In genomic region chr4:121010770-121011549, GRCm38 (mm10) we compare ENCODE assay signal across 28 mouse cellular contexts. TPM values are rescaled to one million over a fixed set of nuclear protein-coding genes. Genes with fewer than 3 reads are reported as not detected.
DNase-seq lines count a peak whose midpoint lies in the region; ATAC-seq and TF ChIP-seq lines count a peak whose summit lies in the region.
"Had no signal": no experiment of that assay in that cellular context is flagged by ENCODE, and none has a peak within 500 bp of the region (broad histone marks: within the 10 kb centered on the region; RNA-seq: fewer than 3 reads in every experiment).

No protein-coding gene starts in this region.

- H3K4me1 ChIP-seq in liver, embryonic 11.5 days (replicated peaks; ENCODE audit: control insufficient read depth, insufficient read depth, low read length): peaks cover 76% of the 10 kb centered on the region
- H3K4me1 ChIP-seq in liver, embryonic 14.5 days (replicated peaks; ENCODE audit: control insufficient read depth in 2 of 2, insufficient read depth in 2 of 2, low read length in 1 of 2): peaks cover 54 to 67% of the 10 kb centered on the region in 2 experiments

- no peaks in the 10 kb centered on the region for H3K9me3 ChIP-seq in liver, embryonic 11.5 days (ENCODE audit: control insufficient read depth, low read length)
- no peaks in the 10 kb centered on the region for H3K9me3 ChIP-seq in liver, embryonic 14.5 days (ENCODE audit: control insufficient read depth, low read length)
- H3K9me3 ChIP-seq: forebrain, embryonic 13.5 days; megakaryocyte, embryonic 14.5 days; midbrain, embryonic 13.5 days; stomach, embryonic 15.5 days had no signal

- peak overlapping the region; percentile 42; the same call in 1 of the 2 replicates for H3K27ac ChIP-seq in liver, embryonic 11.5 days (ENCODE audit: low read depth, low read length)
- H3K27ac ChIP-seq in liver, embryonic 14.5 days: no peak overlapping the region
- H3K27ac ChIP-seq: forebrain, embryonic 13.5 days; midbrain, embryonic 13.5 days; stomach, embryonic 15.5 days had no signal

- intact Hi-C loops in heart, postnatal 36 days (cut with DNase I): loop anchor here (10.0 kb wide), 1 partner anchor 186 kb away; no protein-coding TSS in a partner anchor

- 69% methylated on average over 11 of the region's 11 CpGs for WGBS in liver, embryonic 11.5 days
- 44% methylated on average over 11 of the region's 11 CpGs for WGBS in liver, embryonic 14.5 days (ENCODE audit: insufficient replicate concordance)

- peak overlapping the region; percentile 28 for H3K4me2 ChIP-seq in liver, embryonic 11.5 days
- peak overlapping the region; percentile 24; the same call in 1 of the 2 replicates for H3K4me2 ChIP-seq in liver, embryonic 14.5 days (ENCODE audit: low read depth)
- H3K4me2 ChIP-seq: forebrain, embryonic 13.5 days; lung, embryonic 14.5 days; midbrain, embryonic 13.5 days; stomach, embryonic 15.5 days had no signal

- ATAC-seq in liver, embryonic 11.5 days (replicated peaks; ENCODE audit: low FRiP score): no peak
- no peak for ATAC-seq in liver, embryonic 14.5 days (ENCODE audit: insufficient read depth)
- ATAC-seq: forebrain, embryonic 13.5 days; hindbrain, embryonic 16.5 days; midbrain, embryonic 13.5 days; Patski had no signal

- no peak for TF ChIP-seq CTCF in liver, embryonic 14.5 days (IDR thresholded peaks at IDR 0.05; ENCODE audit: low read depth)

- DNase-seq in liver, embryonic 11.5 days (ENCODE audit: low spot score): no peak
- DNase-seq in liver (no peak), NIH3T3 (ENCODE audit: low read depth) (peak; percentile 86)
- no peak for DNase-seq in liver, embryonic 14.5 days (ENCODE audit: low read depth in 3 of 3, low spot score in 3 of 3)
- DNase-seq in splenic B cell, adult 2 months (ENCODE audit: low read depth, low spot score): peak; percentile 56
- no peak for DNase-seq in adrenal gland, postnatal 10 days
- DNase-seq in right cerebral cortex, adult 2 months (ENCODE audit: low spot score in 2 of 2): no peak
- DNase-seq in heart, postnatal 36 days: no peak
- DNase-seq: adrenal gland, postnatal 14 days; cerebellum, adult 11-12 months; cerebellum, postnatal 10 days; gastrocnemius, postnatal 14 days; heart, postnatal 14 days; kidney, adult 2 months; kidney, postnatal 36 days; left cerebral cortex, postnatal 4 days; lung, embryonic 14.5 days; lung, postnatal 14 days; thymus, postnatal 14 days had no signal

- H3K4me3 ChIP-seq in liver, embryonic 11.5 days (ENCODE audit: low read depth, low read length): no peak overlapping the region
- no peak overlapping the region for H3K4me3 ChIP-seq in liver, embryonic 14.5 days (ENCODE audit: insufficient read depth in 1 of 2, low read depth in 2 of 2, low read length in 2 of 2)
- H3K4me3 ChIP-seq: forebrain, embryonic 13.5 days; megakaryocyte, embryonic 14.5 days; midbrain, embryonic 13.5 days; stomach, embryonic 15.5 days had no signal

- no peaks in the 10 kb centered on the region for H3K27me3 ChIP-seq in liver, embryonic 11.5 days (replicated peaks; ENCODE audit: control insufficient read depth, insufficient read depth, low read length)
- no peaks in the 10 kb centered on the region for H3K27me3 ChIP-seq in liver, embryonic 14.5 days (ENCODE audit: control insufficient read depth, insufficient read depth, low read length)
- no peaks in the 10 kb centered on the region for H3K27me3 ChIP-seq in splenic B cell, adult 2 months (ENCODE audit: control insufficient read depth, insufficient read depth, low read length, poor library complexity, severe bottlenecking)
- H3K27me3 ChIP-seq: forebrain, embryonic 13.5 days; megakaryocyte, embryonic 14.5 days; midbrain, embryonic 13.5 days; Patski; stomach, embryonic 15.5 days had no signal

- H3K9ac ChIP-seq in liver, embryonic 11.5 days (ENCODE audit: low read depth, low read length): no peak overlapping the region
- no peak overlapping the region for H3K9ac ChIP-seq in liver, embryonic 14.5 days (replicated peaks)
- H3K9ac ChIP-seq: forebrain, embryonic 13.5 days; lung, embryonic 14.5 days; midbrain, embryonic 13.5 days; stomach, embryonic 15.5 days had no signal

- no peaks in the 10 kb centered on the region for H3K36me3 ChIP-seq in liver, embryonic 11.5 days (ENCODE audit: control insufficient read depth, insufficient read depth, low read length)
- no peaks in the 10 kb centered on the region for H3K36me3 ChIP-seq in liver, embryonic 14.5 days (replicated peaks; ENCODE audit: control insufficient read depth, insufficient read depth, low read depth)
- H3K36me3 ChIP-seq in splenic B cell, adult 2 months (ENCODE audit: control insufficient read depth, insufficient read depth, low read length, poor library complexity, severe bottlenecking): no peaks in the 10 kb centered on the region
- H3K36me3 ChIP-seq: midbrain, embryonic 13.5 days; stomach, embryonic 15.5 days had no signal

- TF ChIP-seq EP300 in liver, embryonic 14.5 days (IDR thresholded peaks at IDR 0.05; ENCODE audit: low read depth): peak; percentile 53

RNA-seq across cellular contexts. Expression of gene Smap2, which starts 6.1 kb away (rescaled TPM):
- polyA plus RNA-seq in liver, embryonic 11.5 days (2014; fragmentation: Nextera tagmentation; extraction: Ambion mirVana): 38.8 and 42.3 TPM in 2 replicates
- 15.4 and 17.0 TPM in 2 replicates for polyA plus RNA-seq in liver, embryonic 14.5 days (2012; rRNA removed)
- polyA plus RNA-seq in liver, embryonic 14.5 days (2014; fragmentation: Nextera tagmentation; extraction: Ambion mirVana): 19.6 and 22.1 TPM in 2 replicates
- 10 to 100 TPM; 34.1 to 34.4 TPM for total RNA-seq in adrenal gland, postnatal 10 days (2021)
- total RNA-seq in heart, postnatal 36 days (2021): 10 to 100 TPM; 40.0 to 47.7 TPM

RNA-seq across cellular contexts. Expression of gene Col9a2, which starts 28.2 kb away (rescaled TPM):
- 1.9 and 2.9 TPM in 2 replicates for polyA plus RNA-seq in liver, embryonic 11.5 days (2014; fragmentation: Nextera tagmentation; extraction: Ambion mirVana)
- polyA plus RNA-seq in liver, embryonic 14.5 days (2012; rRNA removed): 0.79 and 1.9 TPM in 2 replicates
- 0.83 and 1.1 TPM in 2 replicates for polyA plus RNA-seq in liver, embryonic 14.5 days (2014; fragmentation: Nextera tagmentation; extraction: Ambion mirVana)
- total RNA-seq in adrenal gland, postnatal 10 days (2021): 1 to 10 TPM; 1.3 to 2.3 TPM
- total RNA-seq in heart, postnatal 36 days (2021): under 1 TPM in 1 of 2 experiments, not detected in 1; 0.50 TPM
- total RNA-seq: granulocyte monocyte progenitor cell, adult 5-6 weeks; liver, adult 2 months; neutrophil, adult 5-6 weeks had no signal
- polyA plus RNA-seq: kidney, adult 2 months; liver, adult 2 months had no signal

RNA-seq across cellular contexts. Expression of gene Zfp69, which starts 59.5 kb away (rescaled TPM):
- 4.2 and 5.6 TPM in 2 replicates for polyA plus RNA-seq in liver, embryonic 11.5 days (2014; fragmentation: Nextera tagmentation; extraction: Ambion mirVana)
- polyA plus RNA-seq in liver, embryonic 14.5 days (2012; rRNA removed): 1.0 and 1.1 TPM in 2 replicates
- polyA plus RNA-seq in liver, embryonic 14.5 days (2014; fragmentation: Nextera tagmentation; extraction: Ambion mirVana): 1.2 and 1.3 TPM in 2 replicates
- 1 to 10 TPM; 3.5 to 3.6 TPM for total RNA-seq in adrenal gland, postnatal 10 days (2021)
- 1 to 10 TPM; 1.4 to 1.5 TPM for total RNA-seq in heart, postnatal 36 days (2021)

Comparison
In these comparisons a context has a peak if more than half of its experiments do, and no peak if none do; other contexts are left out.
1. DNase-seq: peak in NIH3T3 (single experiment) and splenic B cell, adult 2 months (single experiment); none in liver, embryonic 11.5 days (single experiment), liver (single experiment), liver, embryonic 14.5 days (0 of 3), adrenal gland, postnatal 10 days (single experiment), right cerebral cortex, adult 2 months (0 of 2) and heart, postnatal 36 days (0 of 2).